Mouse (Mus musculus): Measurements from ENCODE around the gene Rab3il1. TPM values are rescaled to one million over a fixed set of nuclear protein-coding genes. Genes with fewer than 3 reads are reported as not detected.

Rab3il1 gene
- polyA plus RNA-seq, 1 experiment from 2014 or later: 74.9 TPM

- Histone ChIP-seq H3K9me3 (ENCODE audit: low read length) (no peaks in the 10 kb centered on the region), H3K27ac (ENCODE audit: low read depth) (no peak overlapping the region), H3K4me1 (ENCODE audit: insufficient read depth) (peaks cover 29% of the 10 kb centered on the region), H3K27me3 (ENCODE audit: insufficient read depth, low read length) (no peaks in the 10 kb centered on the region), H3K4me3 (ENCODE audit: low read depth, low read length) (no peak overlapping the region), H3K4me2 (ENCODE audit: low read depth, low read length) (no peak overlapping the region), H3K36me3 (replicated peaks; ENCODE audit: insufficient read depth, low read length) (peaks cover 19% of the 10 kb centered on the region), H3K9ac (replicated peaks) (no peak overlapping the region)
- no peak for ATAC-seq
- no peak for DNase-seq
- WGBS (ENCODE audit: insufficient replicate concordance): 77% methylated on average over 2 of the region's 2 CpGs
- TF ChIP-seq EP300 (IDR thresholded peaks at IDR 0.05; ENCODE audit: low read depth) (no peak), CTCF (IDR thresholded peaks at IDR 0.05; ENCODE audit: low read depth) (peak; percentile 61)
Measured at GRCm38 (mm10) chr19:10039615-10040014, 38.1 kb downstream of the Rab3il1 start.

DNA sequence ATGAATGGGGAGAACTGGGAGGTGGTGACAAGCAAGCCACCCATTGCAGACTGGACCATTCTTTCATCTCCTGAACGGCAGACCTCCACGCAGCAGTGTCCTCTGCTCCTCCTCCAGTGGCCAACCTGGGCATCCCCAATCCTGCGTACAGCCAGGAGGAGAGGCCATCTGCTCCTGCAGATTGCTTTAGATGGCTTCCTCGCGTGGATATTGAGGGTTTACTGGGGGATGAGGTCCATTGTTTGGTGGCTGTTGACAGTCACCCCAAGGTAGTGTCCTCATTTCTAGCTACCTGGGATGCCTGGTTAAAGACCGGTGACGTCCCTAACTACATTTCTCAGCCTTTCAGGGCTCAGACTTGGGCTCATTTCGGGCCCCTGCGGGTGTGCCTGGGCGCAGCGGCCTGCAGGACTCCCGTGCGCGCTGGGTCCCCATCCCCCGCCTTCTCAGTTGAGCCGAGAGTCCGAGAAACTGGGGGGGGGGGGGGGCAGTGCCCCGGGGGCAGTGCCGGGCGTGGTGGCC, 39.5 kb downstream of the Rab3il1 start:
- no peak for DNase-seq
- no peaks in the 10 kb centered on the region for H3K27me3 ChIP-seq (ENCODE audit: insufficient read depth, low read length)
- H3K27ac ChIP-seq (ENCODE audit: low read depth): no peak overlapping the region
- peak overlapping the region; percentile 60 for H3K4me3 ChIP-seq (ENCODE audit: low read depth, low read length)
- 13% methylated on average over 18 of the region's 20 CpGs for WGBS (ENCODE audit: insufficient replicate concordance)
- peak overlapping the region; percentile 65 for H3K9ac ChIP-seq (replicated peaks)
- TF ChIP-seq CTCF (IDR thresholded peaks at IDR 0.05; ENCODE audit: low read depth) (no peak), EP300 (IDR thresholded peaks at IDR 0.05; ENCODE audit: low read depth) (no peak)
- peaks cover 7% of the 10 kb centered on the region; the same call in 1 of the 2 replicates for H3K36me3 ChIP-seq (replicated peaks; ENCODE audit: insufficient read depth, low read length)
- no peaks in the 10 kb centered on the region for H3K9me3 ChIP-seq (ENCODE audit: low read length)
- no peak for ATAC-seq
- peaks cover 30% of the 10 kb centered on the region for H3K4me1 ChIP-seq (ENCODE audit: insufficient read depth)
- peak overlapping the region; percentile 96 for H3K4me2 ChIP-seq (ENCODE audit: low read depth, low read length)

DNA sequence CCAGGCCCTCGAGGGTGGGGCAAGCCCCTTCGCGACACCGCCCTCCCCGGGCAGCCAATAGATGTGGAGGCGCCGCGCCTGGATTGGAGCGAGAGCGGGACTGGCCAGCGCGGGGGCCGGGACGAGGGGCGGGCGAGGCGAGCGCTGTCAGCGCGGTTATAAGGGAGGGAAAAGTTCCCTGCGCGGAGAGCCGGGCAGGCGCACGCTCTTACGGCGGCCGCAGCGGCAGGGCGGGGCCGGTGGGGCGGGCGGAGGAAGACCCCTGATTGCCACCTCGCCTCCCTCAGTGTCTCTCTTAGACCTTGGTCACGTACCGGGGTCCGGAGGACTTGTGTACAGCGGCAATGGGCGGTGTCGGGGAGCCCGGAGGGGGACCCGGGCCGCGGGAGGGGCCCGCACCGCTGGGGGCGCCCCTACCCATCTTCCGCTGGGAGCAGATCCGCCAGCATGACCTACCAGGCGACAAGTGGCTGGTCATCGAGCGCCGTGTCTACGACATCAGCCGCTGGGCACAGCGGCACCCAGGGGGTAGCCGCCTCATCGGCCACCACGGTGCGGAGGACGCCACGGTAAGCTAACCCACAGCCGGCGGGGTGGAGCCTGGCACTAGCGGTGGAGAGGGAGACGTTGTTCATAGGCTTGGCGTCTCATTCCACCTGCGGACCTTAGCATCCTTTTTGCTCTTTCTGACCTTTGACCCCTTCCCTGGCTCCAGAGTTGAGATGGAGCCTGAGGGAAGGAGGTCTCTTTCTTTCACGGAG, 40.1 kb downstream of the Rab3il1 start, which contains the start of gene Fads3:
TSS of gene Fads3 (plus strand) at position 182 of the 761 bp plus-strand sequence.
- Histone ChIP-seq H3K9ac (replicated peaks) (peak within 1 kb of the TSS; percentile 65), H3K4me2 (ENCODE audit: low read depth, low read length) (peak within 1 kb of the TSS; percentile 96), H3K27ac (ENCODE audit: low read depth) (no peak within 1 kb of the TSS), H3K4me3 (ENCODE audit: low read depth, low read length) (peak within 1 kb of the TSS; percentile 60), H3K27me3 (ENCODE audit: insufficient read depth, low read length) (no peaks in the 10 kb centered on the region), H3K36me3 (replicated peaks; ENCODE audit: insufficient read depth, low read length) (0 out of 2 replicates have a peak, but pooled peaks cover under 1% of the 10 kb centered on the region), H3K4me1 (ENCODE audit: insufficient read depth) (peaks cover 36% of the 10 kb centered on the region), H3K9me3 (ENCODE audit: low read length) (no peaks in the 10 kb centered on the region)
- DNase-seq (peak; percentile 77), ATAC-seq (peak; percentile 78)
- TF ChIP-seq EP300 (IDR thresholded peaks at IDR 0.05; ENCODE audit: low read depth) (no peak), CTCF (IDR thresholded peaks at IDR 0.05; ENCODE audit: low read depth) (peak; percentile 22; the same call in 1 of the 2 replicates)
- WGBS (ENCODE audit: insufficient replicate concordance): under 1% methylated on average over 60 of the region's 69 CpGs

- Histone ChIP-seq H3K27me3 (ENCODE audit: insufficient read depth, low read length) (no peaks in the 10 kb centered on the region), H3K4me1 (ENCODE audit: insufficient read depth) (peaks cover 41% of the 10 kb centered on the region), H3K9ac (replicated peaks) (peak overlapping the region; percentile 65; the same call in 1 of the 2 replicates), H3K36me3 (replicated peaks; ENCODE audit: insufficient read depth, low read length) (no peaks in the 10 kb centered on the region), H3K27ac (ENCODE audit: low read depth) (no peak overlapping the region), H3K4me3 (ENCODE audit: low read depth, low read length) (peak overlapping the region; percentile 60), H3K9me3 (ENCODE audit: low read length) (no peaks in the 10 kb centered on the region), H3K4me2 (ENCODE audit: low read depth, low read length) (peak overlapping the region; percentile 96)
- no peak for ATAC-seq
- no peak for DNase-seq
- 40% methylated on average over 6 of the region's 6 CpGs for WGBS (ENCODE audit: insufficient replicate concordance)
- TF ChIP-seq CTCF (IDR thresholded peaks at IDR 0.05; ENCODE audit: low read depth) (no peak), EP300 (IDR thresholded peaks at IDR 0.05; ENCODE audit: low read depth) (no peak)
Measured at GRCm38 (mm10) chr19:10042232-10042631, 40.8 kb downstream of the Rab3il1 start.

DNA sequence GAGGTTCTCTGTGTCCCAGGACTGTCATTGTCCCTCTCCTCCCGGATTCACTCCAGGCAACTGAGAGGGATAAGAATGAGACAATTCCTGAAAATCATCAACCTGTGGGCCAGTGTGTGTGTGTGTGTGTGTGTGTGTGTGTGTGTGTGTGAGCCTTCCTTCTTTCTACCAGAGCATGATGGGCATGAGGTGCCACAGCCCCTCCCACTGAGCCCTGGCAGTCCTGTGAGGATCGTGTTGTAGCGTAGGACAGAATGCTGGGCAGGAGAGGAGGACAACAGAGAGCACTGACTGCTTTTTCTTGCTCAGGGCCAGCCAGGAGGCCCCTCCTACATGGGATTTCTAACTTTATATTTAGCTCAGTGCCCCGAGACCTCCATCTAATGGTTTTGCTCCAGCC, 41.3 kb downstream of the Rab3il1 start:
- no peak overlapping the region for H3K27ac ChIP-seq (ENCODE audit: low read depth)
- ATAC-seq (no peak), DNase-seq (no peak)
- no peaks in the 10 kb centered on the region for H3K27me3 ChIP-seq (ENCODE audit: insufficient read depth, low read length)
- peaks cover 40% of the 10 kb centered on the region for H3K4me1 ChIP-seq (ENCODE audit: insufficient read depth)
- H3K4me3 ChIP-seq (ENCODE audit: low read depth, low read length): no peak overlapping the region
- TF ChIP-seq CTCF (IDR thresholded peaks at IDR 0.05; ENCODE audit: low read depth) (no peak), EP300 (IDR thresholded peaks at IDR 0.05; ENCODE audit: low read depth) (no peak)
- H3K9ac ChIP-seq (replicated peaks): no peak overlapping the region
- no peaks in the 10 kb centered on the region for H3K9me3 ChIP-seq (ENCODE audit: low read length)
- H3K4me2 ChIP-seq (ENCODE audit: low read depth, low read length): peak overlapping the region; percentile 96; the same call in 1 of the 2 replicates
- 78% methylated on average over 4 of the region's 4 CpGs for WGBS (ENCODE audit: insufficient replicate concordance)
- H3K36me3 ChIP-seq (replicated peaks; ENCODE audit: insufficient read depth, low read length): no peaks in the 10 kb centered on the region

- H3K4me1 ChIP-seq (ENCODE audit: insufficient read depth): peaks cover 42% of the 10 kb centered on the region
- no peak for DNase-seq
Measured at GRCm38 (mm10) chr19:10043643-10044042, 42.2 kb downstream of the Rab3il1 start.

More at GRCm38 (mm10) chr19:10043643-10044042, 42.2 kb downstream of the Rab3il1 start:
- Histone ChIP-seq H3K27me3 (ENCODE audit: insufficient read depth, low read length) (no peaks in the 10 kb centered on the region), H3K27ac (ENCODE audit: low read depth) (no peak overlapping the region), H3K4me3 (ENCODE audit: low read depth, low read length) (no peak overlapping the region), H3K9ac (replicated peaks) (no peak overlapping the region), H3K36me3 (replicated peaks; ENCODE audit: insufficient read depth, low read length) (no peaks in the 10 kb centered on the region), H3K4me2 (ENCODE audit: low read depth, low read length) (no peak overlapping the region), H3K9me3 (ENCODE audit: low read length) (no peaks in the 10 kb centered on the region)
- no peak for TF ChIP-seq CTCF (IDR thresholded peaks at IDR 0.05; ENCODE audit: low read depth)
- TF ChIP-seq EP300 (IDR thresholded peaks at IDR 0.05; ENCODE audit: low read depth): no peak
- no peak for ATAC-seq

Measured in liver, postnatal 0 days (tissue).